Mouse (Mus musculus): ENCODE measurements around the gene Maml1.
A peak's percentile ranks its signal among the peaks of the same experiment; 100 is the strongest.

The Maml1 gene

GRCm38 (mm10) chr11:50222559-50223276 is 69.4 kb downstream of the Maml1 start:
- no peak for DNase-seq (ENCODE audit: low spot score in 2 of 2)

GRCm38 (mm10) chr11:50219833-50220232 is 72.3 kb downstream of the Maml1 start:
- DNase-seq (ENCODE audit: low spot score in 2 of 2) = no peak

GRCm38 (mm10) chr11:50217811-50218210 is 74.3 kb downstream of the Maml1 start:
- DNase-seq (ENCODE audit: low spot score in 2 of 2) = no peak

GRCm38 (mm10) chr11:50216724-50217366 is 75.3 kb downstream of the Maml1 start:
- no peak for DNase-seq (ENCODE audit: low spot score in 2 of 2)

DNA sequence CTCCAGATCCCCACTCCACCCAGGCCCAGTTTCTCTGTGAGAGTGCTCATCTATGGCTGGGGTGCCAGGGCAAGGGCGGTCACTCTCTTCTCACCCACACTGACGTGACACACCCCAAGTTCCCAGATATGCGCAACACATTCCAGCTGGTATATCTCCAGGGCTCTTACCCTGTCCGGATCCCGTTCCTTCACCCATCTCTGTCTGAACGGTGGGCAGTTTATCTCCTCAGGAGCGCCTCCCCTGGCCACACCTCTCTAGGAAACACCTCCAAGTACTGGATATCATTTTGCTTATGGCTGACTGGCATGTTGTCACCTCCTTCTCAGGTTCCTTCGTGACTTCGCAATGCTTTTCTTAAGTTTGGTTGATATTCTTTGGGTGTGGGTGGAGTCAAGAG is 76.5 kb downstream of the Maml1 start:
- no peak for DNase-seq (ENCODE audit: low spot score in 2 of 2)

DNA sequence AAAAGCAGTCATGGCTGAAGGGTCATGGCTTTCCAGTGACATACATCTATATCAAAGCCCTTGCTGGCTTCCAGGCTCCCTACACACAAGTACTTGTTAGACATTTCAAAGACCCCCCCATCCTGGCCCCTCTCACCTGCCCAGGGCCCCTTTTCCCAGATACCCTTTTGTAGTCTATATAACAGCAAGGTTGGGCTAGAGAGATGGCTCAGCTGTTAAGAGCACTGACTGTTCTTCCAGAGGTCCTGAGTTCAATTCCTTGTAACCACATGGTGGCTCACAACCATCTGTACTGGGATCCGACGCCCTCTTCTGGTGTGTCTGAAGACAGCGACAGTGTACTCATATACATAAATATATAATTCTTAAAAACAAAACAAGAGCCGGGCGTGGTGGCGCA is 77.5 kb downstream of the Maml1 start:
- DNase-seq (ENCODE audit: low spot score in 2 of 2) = no peak

DNA sequence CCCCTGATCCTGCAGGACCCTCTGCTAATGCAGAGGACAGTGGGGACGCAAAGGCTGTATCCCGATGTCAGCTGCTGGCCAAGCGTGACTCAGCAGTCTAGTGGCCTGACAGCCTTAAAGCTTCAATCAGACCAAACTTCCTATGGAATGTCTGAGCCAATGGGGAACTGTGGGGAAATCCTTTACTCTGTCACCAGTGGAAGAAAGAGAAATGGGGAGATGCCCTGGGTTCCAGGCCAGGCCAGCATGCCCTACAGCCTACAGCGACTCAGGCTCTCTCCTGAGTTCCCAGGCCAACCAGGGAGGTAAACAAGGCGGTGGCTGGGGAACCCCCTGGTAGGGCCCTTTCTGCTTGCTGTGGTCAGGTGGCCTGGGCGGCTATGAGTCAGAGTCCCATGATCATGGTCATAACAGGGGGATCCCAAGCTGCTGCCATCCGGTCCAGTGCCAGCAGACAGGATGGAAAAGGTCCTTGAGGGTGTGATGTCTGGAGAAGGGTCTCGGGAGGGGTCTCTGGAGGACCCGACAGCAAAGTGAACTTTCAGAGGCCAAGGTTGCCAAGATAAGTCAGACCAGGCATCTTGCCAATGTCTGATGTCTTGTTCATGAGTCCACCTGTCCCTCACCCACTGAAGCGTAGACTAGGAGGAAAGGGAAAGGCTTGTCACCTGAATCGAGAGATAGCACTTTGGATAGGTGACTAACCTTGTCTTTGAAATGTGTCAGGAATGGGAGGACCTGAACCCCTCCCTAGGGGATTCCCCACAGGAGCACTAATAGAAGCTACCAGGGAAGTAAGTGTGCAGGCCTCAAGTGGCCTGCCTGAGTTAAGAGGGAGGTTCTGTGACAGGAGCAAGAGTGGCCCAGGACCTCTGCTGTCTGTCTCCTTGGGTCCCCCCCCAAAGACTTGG is 79.0 kb downstream of the Maml1 start:
- no peak for DNase-seq (ENCODE audit: low spot score in 2 of 2)

- DNase-seq (ENCODE audit: low spot score in 2 of 2) = peak in 1 of 2 experiments; percentile 30
These were observed 79.9 kb downstream of the Maml1 start for GRCm38 (mm10) chr11:50212060-50212739.

- peak in 1 of 2 experiments; percentile 33 for DNase-seq (ENCODE audit: low spot score in 2 of 2)
These were observed 80.6 kb downstream of the Maml1 start for GRCm38 (mm10) chr11:50211322-50212059.

- DNase-seq (ENCODE audit: low spot score in 2 of 2) = peak; percentile 87
These were observed 81.5 kb downstream of the Maml1 start, which contains the start of the genes Sqstm1 and Mgat4b for GRCm38 (mm10) chr11:50210505-50211151. Sqstm1 (minus strand) TSS chr11:50210827. Mgat4b (plus strand) TSS chr11:50210890.

DNA sequence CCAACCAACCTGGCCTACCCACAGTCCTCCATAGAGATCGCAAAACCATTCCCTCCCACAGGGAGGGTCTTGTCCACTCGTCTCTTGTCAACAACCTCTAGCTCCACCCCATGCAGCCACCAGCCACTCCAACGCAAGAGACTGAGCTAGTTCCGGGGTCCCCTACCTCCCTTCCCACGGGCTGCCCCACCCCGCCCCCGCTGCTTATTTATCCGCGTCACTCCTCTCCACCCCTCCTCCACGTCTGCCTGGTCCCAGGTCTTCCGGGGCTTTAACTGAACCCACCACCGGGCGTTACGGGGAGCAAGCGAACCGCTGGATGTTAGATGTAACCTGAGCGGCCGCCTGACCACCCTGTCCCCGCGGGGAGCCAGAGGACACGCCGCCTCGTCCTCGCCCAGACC is 82.0 kb downstream of the Maml1 start:
- DNase-seq (ENCODE audit: low spot score in 2 of 2) = peak; percentile 95 to 96

- no peak for DNase-seq (ENCODE audit: low spot score in 2 of 2)
These were observed 84.1 kb downstream of the Maml1 start for GRCm38 (mm10) chr11:50208039-50208438.

DNA sequence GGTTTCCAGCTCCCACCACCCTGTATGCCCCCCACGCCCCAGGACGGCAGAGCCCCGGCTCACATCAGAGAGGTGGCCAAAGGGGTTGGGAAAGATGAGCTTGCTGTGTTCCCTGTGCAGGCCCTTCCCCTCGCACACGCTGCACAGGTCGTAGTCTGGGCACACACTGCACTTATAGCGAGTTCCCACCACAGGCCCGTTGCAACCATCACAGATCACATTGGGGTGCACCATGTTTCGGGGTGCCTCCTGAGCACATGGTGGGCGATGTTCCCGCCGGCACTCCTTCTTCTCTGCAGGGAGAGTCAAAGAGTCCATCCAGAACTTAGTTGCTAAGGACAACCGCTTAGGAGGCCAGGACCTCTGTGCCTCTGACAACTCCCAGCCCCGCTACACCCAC is 84.8 kb downstream of the Maml1 start:
- DNase-seq (ENCODE audit: low spot score in 2 of 2) = no peak

DNA sequence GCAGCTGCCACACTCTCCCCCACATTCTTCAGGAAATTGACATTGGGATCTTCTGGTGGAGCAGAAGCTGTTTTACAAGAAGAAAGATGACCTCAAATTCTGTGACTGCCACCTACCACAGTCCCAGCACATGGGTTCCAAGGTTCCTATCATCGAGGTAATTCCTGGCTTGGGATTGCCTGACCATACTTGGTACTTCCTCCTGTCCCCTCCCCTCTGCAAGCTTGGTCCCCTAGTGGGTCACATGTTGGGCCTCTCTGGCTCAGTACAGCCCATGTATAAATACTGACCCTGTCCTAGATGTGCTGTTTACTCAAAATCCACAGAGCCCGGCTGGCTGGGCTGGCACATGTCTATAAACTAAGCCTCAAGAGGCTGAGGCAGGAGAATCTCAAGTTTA is 86.1 kb downstream of the Maml1 start:
- no peak for DNase-seq (ENCODE audit: low spot score in 2 of 2)
